Mouse (Mus musculus) ES-E14 (cell line): ENCODE data around the gene Dusp5. TPM values are rescaled to one million over a fixed set of nuclear protein-coding genes. Genes with fewer than 3 reads are reported as not detected.

Experiments
- DNase-seq: peaks from one replicate; pipeline ENCODE4 v3.0.0-alpha.2; 2013; ENCODE audit warnings: low read depth, low spot score
- H3K27ac ChIP-seq: 2 replicates; pipeline ENCODE4 v1.5.1; 2012; ENCODE audit warnings: low read depth, mild to moderate bottlenecking, low read length, moderate library complexity, mixed read lengths; ENCODE audit not compliant: poor library complexity, insufficient read depth, severe bottlenecking
- H3K36me3 ChIP-seq: 2 replicates; pipeline ENCODE4 v1.6.1; 2012; ENCODE audit warnings: mild to moderate bottlenecking, low read length, moderate library complexity, mixed read lengths; ENCODE audit not compliant: control insufficient read depth, poor library complexity, insufficient read depth, severe bottlenecking
- H3K4me1 ChIP-seq, 2 experiments: fragments of 150-350 bp in 1 of 2; sonication (generic) in 1 of 2; 2 replicates each; pipeline ENCODE4 v1.6.1; 2012; ENCODE audit warnings: low read length in 2 of 2, mild to moderate bottlenecking in 1 of 2, mixed read lengths in 1 of 2; ENCODE audit not compliant: control insufficient read depth in 2 of 2, insufficient read depth in 2 of 2, poor library complexity in 1 of 2
- H3K4me3 ChIP-seq, 2 experiments: fragments of 150-350 bp in 1 of 2; sonication (generic) in 1 of 2; 2 replicates each; pipeline ENCODE4 v1.5.1; 2012; ENCODE audit warnings: low read length in 2 of 2, low read depth in 1 of 2, mild to moderate bottlenecking in 1 of 2, mixed read lengths in 1 of 2; ENCODE audit not compliant: insufficient read depth in 1 of 2, poor library complexity in 1 of 2, severe bottlenecking in 1 of 2
- H3K9ac ChIP-seq: 2 replicates; pipeline ENCODE4 v1.6.1; 2012; ENCODE audit warnings: low read depth, mild to moderate bottlenecking, low read length, mixed read lengths; ENCODE audit not compliant: poor library complexity, insufficient read depth, severe bottlenecking
- H3K9me3 ChIP-seq: fragments of 150-350 bp; sonication (generic); 2 replicates; pipeline ENCODE4 v1.6.1; 2012; ENCODE audit warnings: low read depth, mild to moderate bottlenecking, low read length; ENCODE audit not compliant: control insufficient read depth, insufficient read depth
- CHD2 ChIP-seq: IDR thresholded peaks from 2 replicates; pipeline ENCODE4 v1.6.1; 2014; ENCODE audit warnings: mild to moderate bottlenecking, low read depth, low read length, inconsistent platforms
- HCFC1 ChIP-seq: IDR thresholded peaks from 2 replicates; pipeline ENCODE4 v1.6.1; 2012; ENCODE audit warnings: low read length, inconsistent platforms, borderline replicate concordance; ENCODE audit not compliant: insufficient read depth
- MAFK ChIP-seq: IDR thresholded peaks from 2 replicates; pipeline ENCODE4 v1.6.1; 2014; ENCODE audit warnings: mild to moderate bottlenecking, low read depth, low read length, inconsistent platforms; ENCODE audit not compliant: insufficient read depth
- ZC3H11A ChIP-seq: IDR thresholded peaks from 2 replicates; pipeline ENCODE4 v1.6.1; 2012; ENCODE audit warnings: low read depth, mild to moderate bottlenecking, inconsistent platforms, low read length, borderline replicate concordance
- ZNF384 ChIP-seq: IDR thresholded peaks from 2 replicates; pipeline ENCODE4 v1.6.1; 2012; ENCODE audit warnings: low read depth, low read length, inconsistent platforms
- in situ Hi-C, 2 experiments: fragments of 600-800 bp; cut with MboI; formaldehyde crosslinking; loops; one replicate each; pipeline ENCODE4 v1.15.1; 2025; ENCODE audit warnings: low sequenced_read_pairs in 2 of 2, inconsistent platforms in 1 of 2; ENCODE audit not compliant: unreplicated experiment in 2 of 2
- total RNA-seq: library from RNA; depleted of rRNA; stranded (reverse); fragments of 300-350 nt; gene quantifications from 2 replicates; pipeline ENCODE4 v1.2.3, GENCODE M21; 2012

Dusp5 gene
- total RNA-seq, 1 experiment = 24.1 TPM

GRCm38 (mm10) chr19:53492528-53492927 is 36.4 kb upstream of the Dusp5 start:
- DNase-seq = no peak
- H3K4me1 ChIP-seq = no peaks in the 10 kb centered on the region
- TF ChIP-seq ZC3H11A (no peak), MAFK (no peak), CHD2 (no peak), ZNF384 (no peak), HCFC1 (no peak)
- H3K9me3 ChIP-seq = peaks cover 3% of the 10 kb centered on the region
- no peaks in the 10 kb centered on the region for H3K36me3 ChIP-seq
- H3K27ac ChIP-seq = no peak overlapping the region
- in situ Hi-C loops = no loop called here
- no peak overlapping the region for H3K4me3 ChIP-seq
- H3K9ac ChIP-seq = no peak overlapping the region

GRCm38 (mm10) chr19:53493866-53494265 is 35.0 kb upstream of the Dusp5 start:
- TF ChIP-seq HCFC1 (no peak), ZNF384 (no peak), MAFK (no peak), ZC3H11A (no peak), CHD2 (no peak)
- Histone ChIP-seq H3K9ac (no peak overlapping the region), H3K4me3 (no peak overlapping the region), H3K4me1 (no peaks in the 10 kb centered on the region), H3K9me3 (peaks cover 2% of the 10 kb centered on the region), H3K36me3 (no peaks in the 10 kb centered on the region), H3K27ac (no peak overlapping the region)
- DNase-seq = no peak
- in situ Hi-C loops = no loop called here

GRCm38 (mm10) chr19:53497910-53498309 is 31.0 kb upstream of the Dusp5 start:
- H3K4me3 ChIP-seq = no peak overlapping the region
- TF ChIP-seq CHD2 (no peak), ZC3H11A (no peak), ZNF384 (no peak)
- DNase-seq = no peak
- H3K36me3 ChIP-seq = no peaks in the 10 kb centered on the region
- H3K27ac ChIP-seq = no peak overlapping the region
- no peaks in the 10 kb centered on the region for H3K9me3 ChIP-seq
- H3K4me1 ChIP-seq = peaks cover 0 to 10% of the 10 kb centered on the region in 2 experiments; a peak in 2 of 4 replicates
- H3K9ac ChIP-seq = no peak overlapping the region
- in situ Hi-C loops = no loop called here

DNA sequence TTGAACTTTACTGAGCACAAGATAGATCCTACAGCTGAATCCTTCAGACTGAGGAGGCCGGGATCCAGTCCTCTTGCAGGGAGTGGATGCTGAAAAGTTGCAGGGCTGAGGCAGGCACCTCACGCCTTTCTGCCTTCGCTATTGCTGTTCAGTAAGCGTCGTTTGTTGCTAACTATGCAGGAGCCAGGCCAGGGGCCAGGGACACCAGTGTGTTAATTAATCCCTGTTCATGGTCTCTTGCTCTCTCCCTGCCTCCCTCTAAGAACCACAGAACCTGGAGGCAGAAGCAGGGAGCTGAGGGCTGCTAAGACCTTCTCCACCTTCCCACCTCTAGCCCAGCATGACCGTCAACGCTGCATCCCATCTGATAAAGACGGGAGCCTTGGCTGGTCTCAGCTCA is 29.9 kb upstream of the Dusp5 start:
- Histone ChIP-seq H3K9me3 (no peaks in the 10 kb centered on the region), H3K36me3 (no peaks in the 10 kb centered on the region), H3K4me1 (peaks cover 0 to 10% of the 10 kb centered on the region in 2 experiments; a peak in 2 of 4 replicates), H3K4me3 (no peak overlapping the region), H3K27ac (no peak overlapping the region), H3K9ac (no peak overlapping the region)
- no peak for TF ChIP-seq HCFC1
- TF ChIP-seq ZC3H11A = no peak
- TF ChIP-seq MAFK = no peak
- TF ChIP-seq ZNF384 = no peak
- TF ChIP-seq CHD2 = no peak
- in situ Hi-C loops = no loop called here
- DNase-seq = no peak

DNA sequence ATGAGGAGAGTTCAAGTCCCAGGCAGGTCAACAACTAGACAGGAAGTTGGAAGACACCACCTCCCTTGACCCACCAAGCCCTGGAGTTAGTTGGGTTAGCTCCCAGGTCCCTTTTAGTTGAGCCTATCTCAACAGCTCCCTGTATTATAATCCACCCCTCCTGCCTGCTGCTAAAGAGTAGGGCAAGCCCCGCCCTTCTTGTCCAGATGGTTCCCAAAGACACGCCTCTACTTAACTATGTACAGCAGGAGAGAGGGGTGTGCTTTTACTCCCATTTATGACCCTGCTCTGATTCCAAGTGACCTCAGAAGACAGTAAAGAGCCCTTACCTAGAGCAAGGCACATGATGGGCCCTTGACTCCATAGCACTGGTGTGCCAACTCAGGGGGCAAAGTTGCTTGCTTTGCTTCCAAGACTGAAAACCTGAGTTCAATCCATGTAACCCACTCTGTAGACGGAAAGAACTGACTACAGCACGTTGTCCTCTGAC is 29.4 kb upstream of the Dusp5 start:
- Histone ChIP-seq H3K9me3 (no peaks in the 10 kb centered on the region), H3K36me3 (no peaks in the 10 kb centered on the region), H3K27ac (no peak overlapping the region), H3K9ac (no peak overlapping the region), H3K4me1 (peaks cover 0 to 10% of the 10 kb centered on the region in 2 experiments; a peak in 2 of 4 replicates), H3K4me3 (no peak overlapping the region)
- TF ChIP-seq MAFK (no peak), CHD2 (no peak), ZC3H11A (no peak), HCFC1 (no peak), ZNF384 (no peak)
- DNase-seq = no peak
- in situ Hi-C loops = no loop called here
